Mouse (Mus musculus): Measurements from ENCODE around the gene Gbe1. TPM values are rescaled to one million over a fixed set of nuclear protein-coding genes. Genes with fewer than 3 reads are reported as not detected.

Gene Gbe1
- polyA plus RNA-seq, 1 experiment from 2014 or later = 26.1 TPM

DNA sequence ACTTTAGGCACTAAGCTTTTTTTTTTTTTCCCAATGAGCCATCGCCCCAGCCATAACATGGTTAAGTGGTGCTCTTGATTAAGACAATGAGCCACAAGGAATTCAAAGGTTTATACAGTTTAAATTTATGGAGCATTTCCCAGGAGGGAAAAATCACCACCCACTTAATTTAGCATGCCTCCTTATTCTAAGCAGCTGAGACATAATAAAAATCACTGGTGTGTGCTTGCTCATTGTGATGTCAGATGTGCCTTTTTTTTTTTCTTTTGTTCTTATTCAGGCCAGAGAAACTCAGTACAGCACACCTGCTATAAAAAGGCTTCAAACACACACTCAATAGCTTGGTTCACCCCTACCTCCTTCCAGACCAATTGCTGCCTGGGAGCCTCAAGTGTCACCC is 303.9 kb downstream of the Gbe1 start:
- Histone ChIP-seq H3K27ac (ENCODE audit: low read depth, low read length) (no peak overlapping the region), H3K4me1 (replicated peaks; ENCODE audit: control insufficient read depth, insufficient read depth, low read length) (no peaks in the 10 kb centered on the region), H3K27me3 (replicated peaks; ENCODE audit: control insufficient read depth, insufficient read depth, low read length) (no peaks in the 10 kb centered on the region), H3K4me3 (ENCODE audit: low read depth, low read length) (no peak overlapping the region), H3K4me2 (replicated peaks; ENCODE audit: low read depth) (no peak overlapping the region), H3K9me3 (ENCODE audit: control insufficient read depth) (no peaks in the 10 kb centered on the region), H3K9ac (ENCODE audit: low read depth, low read length) (no peak overlapping the region), H3K36me3 (ENCODE audit: control insufficient read depth, insufficient read depth) (no peaks in the 10 kb centered on the region)
- 84% methylated on average over 1 of the region's 1 CpGs for WGBS
- TF ChIP-seq CTCF (IDR thresholded peaks at IDR 0.05; ENCODE audit: low read depth) = no peak
- ATAC-seq = no peak

DNA sequence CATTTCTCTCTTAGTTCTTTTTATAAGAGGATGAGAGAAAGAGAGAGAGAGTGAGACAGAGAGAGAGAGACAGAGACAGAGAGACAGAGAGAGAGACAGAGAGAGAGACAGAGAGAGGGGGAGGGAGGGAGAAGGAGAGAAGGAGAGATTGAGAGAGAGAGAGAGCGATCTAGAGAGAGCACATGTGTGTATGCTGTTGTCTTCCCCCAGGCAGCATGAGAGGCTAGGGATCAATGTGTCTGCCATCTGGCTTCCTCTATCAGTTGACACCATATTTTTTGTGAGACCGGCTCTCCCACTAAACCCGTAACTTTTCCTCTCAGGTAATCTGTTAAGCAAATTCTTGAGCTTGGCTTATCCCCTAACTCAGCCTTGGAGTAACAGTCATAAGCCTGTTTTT is 304.4 kb downstream of the Gbe1 start:
- WGBS = 89% methylated on average over 3 of the region's 3 CpGs
- no peak for ATAC-seq
- no peak for TF ChIP-seq CTCF (IDR thresholded peaks at IDR 0.05; ENCODE audit: low read depth)

More for the DNA sequence above, 304.4 kb downstream of the Gbe1 start:
- no peak overlapping the region for H3K4me2 ChIP-seq (replicated peaks; ENCODE audit: low read depth)
- no peak overlapping the region for H3K4me3 ChIP-seq (ENCODE audit: low read depth, low read length)
- no peaks in the 10 kb centered on the region for H3K4me1 ChIP-seq (replicated peaks; ENCODE audit: control insufficient read depth, insufficient read depth, low read length)
- H3K9me3 ChIP-seq (ENCODE audit: control insufficient read depth) = no peaks in the 10 kb centered on the region
- no peaks in the 10 kb centered on the region for H3K36me3 ChIP-seq (ENCODE audit: control insufficient read depth, insufficient read depth)
- no peak overlapping the region for H3K27ac ChIP-seq (ENCODE audit: low read depth, low read length)
- H3K9ac ChIP-seq (ENCODE audit: low read depth, low read length) = no peak overlapping the region
- H3K27me3 ChIP-seq (replicated peaks; ENCODE audit: control insufficient read depth, insufficient read depth, low read length) = no peaks in the 10 kb centered on the region
